Mouse (Mus musculus) intestine, postnatal 0 days (tissue): ENCODE measurements around the gene Tcta. TPM values are rescaled to one million over a fixed set of nuclear protein-coding genes. Genes with fewer than 3 reads are reported as not detected.

Experiments used
- ATAC-seq: fragments of 200-750 bp; cut with Nextera tagmentation; 2 replicates; pipeline ENCODE4 v1.8.0; 2017; ENCODE audit warnings: mild to moderate bottlenecking, moderate TSS enrichment, moderate library complexity
- H3K27ac ChIP-seq: fragments of 300-500 bp; sonication (generic); 2 replicates; pipeline ENCODE4 v1.5.1; 2014; ENCODE audit warnings: mild to moderate bottlenecking, low read depth, low read length, moderate library complexity
- H3K27me3 ChIP-seq: fragments of 300-500 bp; sonication (generic); replicated peaks from 2 replicates; pipeline ENCODE4 v1.6.1; 2014; ENCODE audit warnings: low read length, mixed read lengths; ENCODE audit not compliant: control insufficient read depth, insufficient read depth
- H3K36me3 ChIP-seq: fragments of 300-500 bp; sonication (generic); 2 replicates; pipeline ENCODE4 v1.6.1; 2014; ENCODE audit warnings: mild to moderate bottlenecking, moderate library complexity; ENCODE audit not compliant: control insufficient read depth, insufficient read depth
- H3K4me1 ChIP-seq: fragments of 300-500 bp; sonication (generic); replicated peaks from 2 replicates; pipeline ENCODE4 v1.6.1; 2014; ENCODE audit warnings: antibody characterized with exemption, low read length, mixed read lengths; ENCODE audit not compliant: control insufficient read depth, insufficient read depth
- H3K4me2 ChIP-seq: fragments of 300-500 bp; sonication (generic); replicated peaks from 2 replicates; pipeline ENCODE4 v1.6.1; 2014; ENCODE audit warnings: low read depth, mild to moderate bottlenecking, moderate library complexity
- H3K4me3 ChIP-seq: fragments of 300-500 bp; sonication (generic); 2 replicates; pipeline ENCODE4 v1.5.1; 2014; ENCODE audit warnings: low read depth, low read length
- H3K9ac ChIP-seq: fragments of 300-500 bp; sonication (generic); 2 replicates; pipeline ENCODE4 v1.6.1; 2014; ENCODE audit warnings: mild to moderate bottlenecking, low read depth, low read length
- H3K9me3 ChIP-seq: fragments of 300-500 bp; sonication (generic); 2 replicates; pipeline ENCODE4 v1.6.1; 2016; ENCODE audit warnings: mixed run types; ENCODE audit not compliant: control insufficient read depth
- CTCF ChIP-seq: sonication (generic); IDR thresholded peaks from 2 replicates; pipeline ENCODE4 v1.5.1; 2016; ENCODE audit warnings: low read depth, mild to moderate bottlenecking, control low read depth, antibody characterized with exemption, moderate library complexity
- WGBS: fragments of 180-500 bp; shearing (Covaris S2); extraction: QIAGEN DNeasy Blood & Tissue Kit; methylation state at CpG from one replicate; pipeline ENCODE4 v1.1.7; 2014; 5-methylcytosine and 5-hydroxymethylcytosine counted together
- polyA plus RNA-seq: library from polyadenylated mRNA; unstranded; fragments of >200 nt; fragmentation: Nextera tagmentation; extraction: Ambion mirVana; gene quantifications from 2 replicates; pipeline ENCODE4 v1.2.1, GENCODE M21; 2015

Gene Tcta
- polyA plus RNA-seq, 1 experiment from 2014 or later: 50.4 TPM

- H3K4me1 ChIP-seq: peaks cover 5% of the 10 kb centered on the region; the same call in 1 of the 2 replicates
- H3K27ac ChIP-seq: peak overlapping the region; percentile 94
- 0% methylated on average over 1 of the region's 1 CpGs for WGBS
- H3K4me3 ChIP-seq: peak overlapping the region; percentile 72
- peak overlapping the region; percentile 77 for H3K4me2 ChIP-seq
- no peak for ATAC-seq
- H3K27me3 ChIP-seq: no peaks in the 10 kb centered on the region
- peak overlapping the region; percentile 71 for H3K9ac ChIP-seq
- no peak for TF ChIP-seq CTCF
- H3K9me3 ChIP-seq: no peaks in the 10 kb centered on the region
- H3K36me3 ChIP-seq: peaks cover 17% of the 10 kb centered on the region
Measured at GRCm38 (mm10) chr9:108305170-108305569, 790 bp downstream of the Tcta start.

GRCm38 (mm10) chr9:108304716-108305115 is 1.2 kb downstream of the Tcta start:
- Histone ChIP-seq H3K4me3 (no peak overlapping the region), H3K36me3 (peaks cover 17% of the 10 kb centered on the region), H3K27ac (peak overlapping the region; percentile 94; the same call in 1 of the 2 replicates), H3K4me2 (peak overlapping the region; percentile 77), H3K27me3 (no peaks in the 10 kb centered on the region), H3K4me1 (peaks cover 5% of the 10 kb centered on the region; the same call in 1 of the 2 replicates), H3K9ac (no peak overlapping the region), H3K9me3 (no peaks in the 10 kb centered on the region)
- TF ChIP-seq CTCF: no peak
- ATAC-seq: no peak
- WGBS: 56% methylated on average over 4 of the region's 4 CpGs

GRCm38 (mm10) chr9:108301853-108302252 is 4.1 kb downstream of the Tcta start:
- Histone ChIP-seq H3K27ac (no peak overlapping the region), H3K4me1 (0 out of 2 replicates have a peak, but pooled peaks cover 5% of the 10 kb centered on the region), H3K9ac (no peak overlapping the region), H3K36me3 (peaks cover 22% of the 10 kb centered on the region), H3K27me3 (no peaks in the 10 kb centered on the region), H3K9me3 (no peaks in the 10 kb centered on the region), H3K4me3 (no peak overlapping the region), H3K4me2 (no peak overlapping the region)
- no peak for TF ChIP-seq CTCF
- ATAC-seq: no peak
- WGBS: 51% methylated on average over 3 of the region's 3 CpGs

- Histone ChIP-seq H3K9me3 (no peaks in the 10 kb centered on the region), H3K27me3 (no peaks in the 10 kb centered on the region), H3K36me3 (0 out of 2 replicates have a peak, but pooled peaks cover 9% of the 10 kb centered on the region), H3K4me1 (no peaks in the 10 kb centered on the region), H3K9ac (no peak within 1 kb of the TSS; the same call in 1 of the 2 replicates), H3K4me3 (peak within 1 kb of the TSS; percentile 5; the same call in 1 of the 2 replicates), H3K27ac (peak within 1 kb of the TSS; percentile 66), H3K4me2 (peak within 1 kb of the TSS; percentile 53)
- 23% methylated on average over 18 of the region's 18 CpGs for WGBS
- TF ChIP-seq CTCF: no peak
- peak; percentile 78 for ATAC-seq
Measured at GRCm38 (mm10) chr9:108296453-108297355, 9.3 kb downstream of the Tcta start, which contains the start of gene Amt. Amt (plus strand) TSS chr9:108296853.

- no peaks in the 10 kb centered on the region for H3K4me1 ChIP-seq
- peak overlapping the region; percentile 74 for H3K4me2 ChIP-seq
- H3K9me3 ChIP-seq: no peaks in the 10 kb centered on the region
- H3K36me3 ChIP-seq: no peaks in the 10 kb centered on the region
- no peak for ATAC-seq
- H3K4me3 ChIP-seq: peak overlapping the region; percentile 51
- whole genome bisulfite sequencing: 37% methylated on average over 6 of the region's 6 CpGs
- no peaks in the 10 kb centered on the region for H3K27me3 ChIP-seq
- H3K9ac ChIP-seq: no peak overlapping the region
- no peak for TF ChIP-seq CTCF
- no peak overlapping the region for H3K27ac ChIP-seq
Measured at GRCm38 (mm10) chr9:108290773-108291172, 15.2 kb downstream of the Tcta start.

- H3K9me3 ChIP-seq: no peaks in the 10 kb centered on the region
- no peaks in the 10 kb centered on the region for H3K27me3 ChIP-seq
- H3K27ac ChIP-seq: no peak within 1 kb of the TSS
- H3K4me3 ChIP-seq: peak within 1 kb of the TSS; percentile 51
- peak within 1 kb of the TSS; percentile 74 for H3K4me2 ChIP-seq
- peak within 1 kb of the TSS; percentile 35; the same call in 1 of the 2 replicates for H3K9ac ChIP-seq
- under 1% methylated on average over 32 of the region's 32 CpGs for WGBS
- ATAC-seq: peak; percentile 92
- H3K36me3 ChIP-seq: no peaks in the 10 kb centered on the region
- TF ChIP-seq CTCF: 0 out of 2 replicates have a peak, but pooled peaks have one; percentile 9
- no peaks in the 10 kb centered on the region for H3K4me1 ChIP-seq
Measured at GRCm38 (mm10) chr9:108290016-108290750, 15.8 kb downstream of the Tcta start, which contains the start of gene Nicn1. Nicn1 (plus strand) TSS chr9:108290429.
